Mouse (Mus musculus): ENCODE measurements at regions not wholly inside any gene's neighbourhood (a gene's known extent, or its start where the extent isn't known, plus 50 kb on each side); places are given as distances from the start of the nearest gene placed in this dataset.

DNA sequence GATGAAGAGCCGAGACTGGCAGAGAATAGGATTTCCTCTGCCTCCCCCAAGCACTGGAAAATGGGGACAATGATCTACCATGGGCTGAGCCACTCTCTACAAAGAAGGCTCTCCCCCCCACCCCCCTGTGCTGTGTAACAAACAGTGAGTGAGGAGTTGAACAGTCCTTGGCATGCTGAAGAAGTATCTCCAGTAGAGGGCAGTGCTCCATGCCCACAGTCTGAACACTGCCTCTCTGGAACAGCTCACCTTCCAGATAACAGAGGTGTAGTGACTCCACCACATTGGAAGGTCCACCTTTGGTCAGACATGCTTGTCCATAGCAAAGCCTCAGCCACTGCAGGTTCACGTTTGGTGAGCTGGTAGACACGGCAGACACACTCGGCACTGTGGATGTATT, 85.2 kb upstream of the Bach2 start:
- DNase-seq (ENCODE audit: low spot score): no peak

GRCm38 (mm10) chr4:32156965-32157364, 81.6 kb upstream of the Bach2 start:
- no peak for DNase-seq (ENCODE audit: low spot score)

GRCm38 (mm10) chr4:32158451-32158850, 80.2 kb upstream of the Bach2 start:
- DNase-seq (ENCODE audit: low spot score): peak; percentile 14

DNA sequence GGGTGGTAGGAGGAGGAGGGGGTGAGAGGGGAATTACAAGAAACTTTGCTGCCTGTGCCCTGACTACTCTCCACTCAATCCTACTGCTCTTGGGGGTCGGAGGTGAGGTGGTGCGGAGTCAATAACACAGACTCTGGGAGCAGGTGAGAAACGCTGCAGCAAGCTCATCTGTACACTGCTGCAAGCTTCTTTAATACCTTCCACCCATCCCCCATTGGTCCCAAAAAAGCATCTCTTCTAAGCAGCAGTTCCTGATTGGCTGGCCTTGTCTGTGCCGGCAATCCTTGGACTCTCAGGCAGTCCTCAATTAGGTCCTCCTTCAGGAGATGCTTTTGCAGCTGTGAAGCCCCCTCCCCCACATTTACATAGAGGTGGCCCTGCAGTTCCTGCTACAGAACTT, 79.7 kb upstream of the Bach2 start:
- DNase-seq (ENCODE audit: low spot score): no peak

DNA sequence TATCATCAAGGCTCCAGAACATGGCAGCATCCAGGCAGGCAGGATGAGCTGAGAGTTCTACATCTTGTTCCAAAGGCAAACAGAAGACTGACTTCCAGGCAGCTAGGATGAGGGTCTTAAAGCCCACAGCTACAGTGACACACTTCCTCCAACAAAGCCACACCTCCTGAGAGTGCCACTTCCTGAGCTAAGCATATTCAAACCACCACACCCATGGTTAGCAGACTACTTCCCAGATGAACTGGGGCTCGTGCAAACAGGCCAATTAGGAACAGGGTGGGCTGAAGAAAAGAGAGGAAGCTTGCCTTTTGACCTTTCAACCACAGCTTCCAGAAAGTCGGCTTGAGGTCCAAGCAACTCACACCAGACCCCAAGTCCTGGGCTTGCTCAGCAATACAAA, 77.8 kb upstream of the Bach2 start:
- no peak for DNase-seq (ENCODE audit: low spot score)

DNA sequence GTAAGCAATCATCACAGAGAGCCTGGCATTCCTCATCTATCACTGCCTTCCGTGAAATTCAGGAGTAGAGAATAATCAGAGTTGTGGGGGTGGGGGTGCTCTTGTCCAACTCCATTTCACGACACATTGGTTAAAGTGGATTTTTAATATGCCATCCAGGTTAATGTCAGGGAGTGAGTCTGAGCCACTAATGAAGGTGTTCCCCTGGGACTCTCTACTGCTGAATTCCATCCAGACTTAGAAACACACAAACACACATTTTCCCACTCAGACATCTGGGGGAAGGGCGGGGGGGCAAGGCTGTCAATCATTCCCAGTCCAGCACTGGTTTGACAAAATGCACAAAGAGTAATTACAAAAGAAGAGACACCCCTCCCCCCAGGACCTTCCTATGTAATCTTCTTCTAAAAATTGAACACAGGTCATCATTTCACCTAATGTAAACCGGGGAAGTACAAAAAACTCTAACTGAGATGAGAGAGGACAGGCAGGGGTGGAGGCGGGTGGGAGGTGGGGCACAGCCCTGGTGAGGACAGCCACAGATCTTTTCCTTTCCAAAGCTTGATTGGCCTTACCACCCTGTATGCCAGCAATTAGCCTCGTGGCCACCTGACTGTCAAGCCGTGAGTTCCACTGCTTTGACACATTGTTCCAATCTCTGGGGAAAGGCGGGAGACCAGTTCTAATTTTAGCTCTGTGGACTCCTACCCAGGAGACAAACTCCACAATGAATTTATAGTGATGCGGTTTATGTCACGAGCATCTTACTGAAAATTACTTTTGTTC, 76.5 kb upstream of the Bach2 start:
- DNase-seq (ENCODE audit: low spot score): no peak

DNA sequence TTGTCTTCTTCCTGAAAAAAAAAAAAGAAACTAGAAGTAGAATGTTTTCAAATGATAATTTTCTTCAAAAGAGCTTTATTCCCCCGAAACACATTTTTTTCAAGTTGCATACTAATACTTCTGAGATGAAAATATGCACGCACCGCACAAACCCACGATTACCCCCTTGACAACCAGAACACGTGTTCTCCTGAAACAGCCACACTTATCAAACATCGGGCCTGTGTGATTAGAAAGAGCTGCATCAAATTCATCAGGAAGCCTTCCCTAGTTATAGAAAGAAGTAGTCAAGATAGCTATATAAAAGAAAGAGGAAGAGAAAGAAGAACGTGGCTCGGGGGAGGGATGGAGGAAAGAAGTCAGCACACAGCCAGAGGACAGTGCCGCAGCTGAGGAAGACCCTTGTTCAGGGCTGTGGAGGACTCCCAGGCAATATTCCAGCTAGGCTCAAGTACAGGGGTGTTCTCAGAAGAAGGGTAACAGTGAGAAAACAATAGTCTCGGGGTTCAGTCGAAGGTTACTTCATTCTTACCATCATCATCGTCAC, 75.8 kb upstream of the Bach2 start:
- no peak for DNase-seq (ENCODE audit: low spot score)

- no peak for DNase-seq (ENCODE audit: low spot score)
Observed at GRCm38 (mm10) chr4:32164081-32164641, 74.4 kb upstream of the Bach2 start.

DNA sequence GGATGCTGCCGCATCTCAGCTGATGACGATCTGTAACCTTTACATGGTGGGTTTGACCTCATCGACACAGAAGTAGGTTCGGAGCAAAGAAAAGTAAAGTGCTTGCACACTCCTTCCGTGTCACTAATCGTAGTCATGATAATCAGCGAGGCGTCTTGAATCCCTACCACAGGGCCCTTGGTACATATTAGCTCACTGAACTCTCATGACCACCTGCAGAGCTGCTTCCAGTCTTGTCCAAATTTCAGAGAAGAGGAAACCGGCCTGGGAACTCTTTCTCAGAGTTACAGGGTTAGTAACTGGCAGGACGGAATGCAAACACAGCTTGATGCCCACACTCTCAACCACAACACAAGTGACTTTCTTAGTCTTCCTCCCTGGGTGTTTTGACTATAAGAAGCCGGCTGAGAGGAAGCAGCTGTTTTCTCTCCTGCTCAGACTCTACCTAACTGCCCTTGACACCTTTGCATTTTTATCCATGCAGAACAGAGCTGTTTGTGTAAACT, 73.8 kb upstream of the Bach2 start:
- no peak for DNase-seq (ENCODE audit: low spot score)

GRCm38 (mm10) chr4:32165918-32166528, 72.6 kb upstream of the Bach2 start:
- DNase-seq (ENCODE audit: low spot score): no peak

GRCm38 (mm10) chr4:32167151-32167550, 71.5 kb upstream of the Bach2 start:
- no peak for DNase-seq (ENCODE audit: low spot score)

GRCm38 (mm10) chr4:32170106-32170459, 68.5 kb upstream of the Bach2 start:
- DNase-seq (ENCODE audit: low spot score): no peak

DNA sequence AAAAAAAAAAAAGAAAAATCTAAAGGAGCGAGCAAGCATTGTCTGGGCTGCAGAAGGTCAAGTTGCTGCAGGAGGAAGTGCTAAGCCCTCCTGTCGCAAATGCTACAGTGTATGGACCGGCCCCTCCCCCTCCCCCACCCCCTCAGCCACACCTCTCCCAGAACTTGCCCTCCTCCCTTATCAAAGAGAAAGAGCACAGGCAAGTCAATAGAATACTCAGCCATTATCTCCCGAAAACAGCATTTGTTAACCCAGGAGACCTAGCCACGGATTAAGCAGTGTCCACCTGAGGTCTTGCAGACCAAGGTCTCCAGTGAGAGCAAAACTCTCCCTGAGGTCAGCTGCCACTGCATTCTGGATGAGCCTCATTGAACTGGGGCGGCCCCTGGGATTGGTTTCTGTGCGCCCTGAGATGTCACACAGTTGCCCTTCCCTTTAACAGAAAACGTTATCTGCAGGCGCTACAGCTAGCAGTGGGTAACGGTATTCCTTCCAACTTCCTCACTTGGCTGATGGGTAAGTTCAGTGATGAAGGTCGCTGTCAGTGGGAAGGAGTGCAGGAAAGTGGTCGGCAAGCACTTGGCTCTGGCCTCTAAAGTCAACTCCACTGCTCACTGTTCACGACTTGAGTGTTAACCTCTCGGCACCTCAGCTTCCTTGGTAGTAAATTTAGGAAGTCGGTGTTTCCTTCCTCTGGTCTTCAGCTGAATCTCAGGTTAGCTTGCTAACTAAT, 68.0 kb upstream of the Bach2 start:
- no peak for DNase-seq (ENCODE audit: low spot score)

GRCm38 (mm10) chr4:32171291-32171690, 67.3 kb upstream of the Bach2 start:
- no peak for DNase-seq (ENCODE audit: low spot score)

DNA sequence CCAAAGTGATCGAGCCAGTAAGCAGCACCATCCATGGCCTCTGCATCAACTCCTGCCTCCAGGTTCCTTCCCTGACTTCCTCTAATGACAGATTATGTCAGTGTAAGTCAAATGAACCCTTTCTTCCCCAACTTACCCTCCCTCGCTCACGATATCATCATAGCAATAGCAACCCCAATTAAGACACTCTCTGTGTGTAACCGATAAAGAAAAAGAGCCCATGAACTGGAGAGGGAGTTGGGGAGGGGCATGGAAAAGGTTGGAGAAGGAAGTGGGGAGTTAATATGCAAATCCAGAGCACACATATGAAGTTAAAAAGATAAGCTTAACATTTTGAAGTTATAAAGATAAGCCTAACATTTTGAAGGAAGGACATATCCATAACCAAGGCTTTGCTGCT, 65.6 kb upstream of the Bach2 start:
- no peak for DNase-seq (ENCODE audit: low spot score)

- no peak for DNase-seq (ENCODE audit: low spot score)
Observed at GRCm38 (mm10) chr4:32174771-32175170, 63.8 kb upstream of the Bach2 start.

DNA sequence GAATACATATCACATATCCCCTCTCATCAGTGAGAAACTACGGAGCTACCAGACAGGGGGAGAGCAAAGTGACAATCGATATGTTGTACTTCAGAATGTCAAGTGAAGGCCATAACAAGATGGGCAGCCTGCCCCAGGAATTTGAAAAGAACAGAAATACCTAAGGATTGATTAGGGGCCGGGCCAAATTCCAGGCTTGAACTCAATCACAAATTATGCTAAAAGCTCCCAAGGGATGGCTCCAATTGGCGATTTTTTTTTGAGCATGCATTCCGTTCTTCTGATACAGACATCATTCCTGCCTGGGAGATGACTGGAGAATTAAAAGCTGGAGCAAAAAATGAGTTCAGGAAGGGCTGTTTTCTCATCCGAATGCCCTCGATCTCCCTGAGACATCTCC, 63.4 kb upstream of the Bach2 start:
- no peak for DNase-seq (ENCODE audit: low spot score)

DNA sequence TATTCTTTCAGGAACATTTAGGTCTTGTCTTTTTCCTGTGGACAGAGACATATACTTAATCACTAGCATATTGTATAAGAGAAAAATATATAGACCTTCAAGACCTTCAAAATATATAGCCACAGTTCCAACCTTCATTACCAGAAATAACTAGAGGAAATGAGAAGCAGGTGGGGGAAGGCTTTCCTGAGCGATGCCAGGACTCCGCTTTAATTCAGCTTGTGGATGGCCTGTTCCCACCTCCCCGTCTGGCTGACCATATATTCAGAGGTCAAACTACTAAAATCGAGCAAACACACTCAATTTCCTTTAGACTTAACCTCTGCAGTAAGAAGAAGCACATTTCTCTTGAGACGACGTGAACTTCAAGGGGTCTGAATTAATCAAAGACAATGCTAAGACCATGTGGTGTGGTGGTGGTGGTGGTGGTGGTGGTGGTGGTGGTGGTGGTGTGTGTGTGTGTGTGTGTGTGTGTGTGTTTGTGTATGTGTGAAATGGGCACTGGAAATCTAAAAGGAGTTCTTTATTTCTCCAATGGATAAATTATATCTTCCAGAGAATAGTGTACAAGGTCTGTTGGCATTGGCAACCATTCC, 62.7 kb upstream of the Bach2 start:
- DNase-seq (ENCODE audit: low spot score): no peak

DNA sequence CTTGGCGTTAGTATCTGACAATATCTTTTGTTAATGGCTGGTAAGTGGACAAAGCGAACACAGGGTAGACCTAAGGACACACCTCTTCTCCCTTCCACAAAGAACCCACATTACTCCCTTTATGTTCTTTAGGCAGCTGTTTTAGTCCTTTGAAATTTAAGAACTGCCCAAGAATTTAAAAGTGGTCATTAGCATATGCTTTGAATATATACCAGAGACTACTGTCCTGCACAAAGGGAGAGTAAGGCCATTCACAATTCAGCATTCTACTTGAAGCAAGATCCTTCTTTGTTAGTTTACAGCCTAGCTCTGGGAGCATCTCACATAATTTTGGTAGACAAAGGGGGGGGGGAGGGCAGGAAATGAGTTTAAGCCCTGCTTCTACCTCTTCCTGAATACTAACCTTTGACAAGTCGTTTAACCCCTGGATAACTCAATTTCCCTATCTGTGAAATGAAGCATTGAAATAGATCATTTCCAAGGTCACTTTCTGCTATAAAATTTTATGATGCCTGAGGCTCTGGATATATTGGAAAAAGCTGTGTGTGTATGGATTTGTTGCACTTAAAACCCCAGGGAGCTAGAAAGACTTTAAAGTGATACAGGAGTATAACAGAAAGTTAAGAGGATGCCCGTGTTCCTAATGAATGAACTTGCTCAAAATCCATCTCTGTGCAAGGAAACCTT, 62.0 kb upstream of the Bach2 start:
- no peak for DNase-seq (ENCODE audit: low spot score)

DNA sequence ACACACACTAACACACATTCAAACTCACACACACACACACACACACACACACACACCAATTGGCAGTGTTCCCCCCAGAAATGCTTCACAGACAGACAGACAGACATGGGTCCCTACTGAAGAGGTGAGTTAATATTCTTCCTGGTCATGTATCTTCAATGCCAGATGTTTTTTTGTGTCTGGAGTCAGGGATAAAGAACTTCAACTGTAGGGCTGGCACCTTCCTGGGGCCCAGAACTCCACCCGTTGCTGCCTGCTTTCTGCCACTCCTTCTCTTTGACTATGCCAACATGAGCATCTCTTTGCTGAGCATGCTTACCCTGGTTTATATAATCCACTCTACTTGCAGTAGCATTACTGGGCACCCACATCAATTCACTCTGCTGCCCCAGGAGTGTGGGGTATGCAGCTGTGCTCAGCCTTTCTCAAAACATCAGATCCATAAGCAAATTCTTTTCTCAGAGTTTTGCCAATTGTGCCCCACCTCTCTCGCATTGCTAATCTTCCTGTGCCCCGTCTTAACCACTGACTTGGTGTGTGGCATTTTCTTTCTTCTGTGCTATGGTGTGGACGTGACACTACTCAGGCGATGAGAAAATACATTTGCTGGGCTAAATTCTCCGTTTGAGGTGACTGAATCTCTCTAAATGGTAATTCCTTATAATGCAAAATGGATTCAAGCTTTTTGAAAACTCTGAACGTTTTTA, 60.5 kb upstream of the Bach2 start:
- DNase-seq (ENCODE audit: low spot score): no peak

GRCm38 (mm10) chr4:32179707-32180241, 58.8 kb upstream of the Bach2 start:
- no peak for DNase-seq (ENCODE audit: low spot score)
